Mouse (Mus musculus): ENCODE measurements at regions not wholly inside any gene's neighbourhood (a gene's known extent, or its start where the extent isn't known, plus 50 kb on each side); places are given as distances from the start of the nearest gene placed in this dataset.

DNA sequence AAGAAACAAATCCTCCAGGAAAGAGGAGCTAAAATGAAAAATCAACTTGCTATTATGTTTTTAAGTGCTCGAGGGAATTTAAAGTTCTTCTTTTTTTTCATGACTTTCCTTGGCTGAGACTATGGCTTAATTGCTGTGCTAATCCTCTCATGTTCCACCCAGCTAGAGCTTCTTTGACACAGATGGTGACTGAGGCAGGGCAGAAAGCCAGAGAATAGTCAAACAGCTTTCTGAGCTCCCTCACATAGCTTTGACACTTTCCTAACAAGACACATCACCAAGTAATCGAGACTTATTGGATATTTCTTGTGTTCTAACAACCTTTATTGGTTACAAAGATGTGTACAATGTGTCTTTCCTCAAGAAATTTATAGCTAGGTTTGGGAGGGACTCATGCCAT is 1033.0 kb downstream of the Gsdmc2 start:
- no peak for DNase-seq (ENCODE audit: low spot score)
- 52% methylated on average over 2 of the region's 2 CpGs for whole genome bisulfite sequencing

GRCm38 (mm10) chr15:62809320-62809719 is 1035.7 kb downstream of the Gsdmc2 start:
- 53% methylated on average over 3 of the region's 3 CpGs for WGBS
- no peak for ATAC-seq (replicated peaks; ENCODE audit: low FRiP score, low read depth)
- H3K4me3 ChIP-seq (replicated peaks; ENCODE audit: low read depth, low read length), result no peak overlapping the region
- no peaks in the 10 kb centered on the region for H3K27me3 ChIP-seq (ENCODE audit: insufficient read depth, low read length)
- H3K36me3 ChIP-seq (ENCODE audit: insufficient read depth, low read length), result no peaks in the 10 kb centered on the region
- peak; percentile 63 for DNase-seq (ENCODE audit: low spot score)
- H3K9ac ChIP-seq (ENCODE audit: low read depth, low read length), result no peak overlapping the region
- H3K27ac ChIP-seq, result no peak overlapping the region
- H3K4me2 ChIP-seq (ENCODE audit: low read length), result no peak overlapping the region
- H3K9me3 ChIP-seq (replicated peaks; ENCODE audit: low read length), result no peaks in the 10 kb centered on the region
- TF ChIP-seq CTCF (IDR thresholded peaks at IDR 0.05; ENCODE audit: low read depth), result no peak
- H3K4me1 ChIP-seq (replicated peaks; ENCODE audit: insufficient read depth, low read length), result 0 out of 2 replicates have a peak, but pooled peaks cover 3% of the 10 kb centered on the region

More for the DNA sequence above, 1033.0 kb downstream of the Gsdmc2 start:
- H3K27ac ChIP-seq, result no peak overlapping the region
- no peak overlapping the region for H3K9ac ChIP-seq (ENCODE audit: low read depth, low read length)
- no peak for TF ChIP-seq CTCF (IDR thresholded peaks at IDR 0.05; ENCODE audit: low read depth)
- no peaks in the 10 kb centered on the region for H3K9me3 ChIP-seq (replicated peaks; ENCODE audit: low read length)
- no peak overlapping the region for H3K4me2 ChIP-seq (ENCODE audit: low read length)
- H3K4me1 ChIP-seq (replicated peaks; ENCODE audit: insufficient read depth, low read length), result 0 out of 2 replicates have a peak, but pooled peaks cover 3% of the 10 kb centered on the region
- no peaks in the 10 kb centered on the region for H3K36me3 ChIP-seq (ENCODE audit: insufficient read depth, low read length)
- ATAC-seq (replicated peaks; ENCODE audit: low FRiP score, low read depth), result no peak
- H3K4me3 ChIP-seq (replicated peaks; ENCODE audit: low read depth, low read length), result no peak overlapping the region
- no peaks in the 10 kb centered on the region for H3K27me3 ChIP-seq (ENCODE audit: insufficient read depth, low read length)

- no peak overlapping the region for H3K27ac ChIP-seq
- no peaks in the 10 kb centered on the region for H3K9me3 ChIP-seq (replicated peaks; ENCODE audit: low read length)
- no peak overlapping the region for H3K9ac ChIP-seq (ENCODE audit: low read depth, low read length)
- no peak overlapping the region for H3K4me2 ChIP-seq (ENCODE audit: low read length)
- no peak for TF ChIP-seq CTCF (IDR thresholded peaks at IDR 0.05; ENCODE audit: low read depth)
- H3K4me1 ChIP-seq (replicated peaks; ENCODE audit: insufficient read depth, low read length), result 0 out of 2 replicates have a peak, but pooled peaks cover 3% of the 10 kb centered on the region
- DNase-seq (ENCODE audit: low spot score) (no peak), ATAC-seq (replicated peaks; ENCODE audit: low FRiP score, low read depth) (no peak)
- H3K4me3 ChIP-seq (replicated peaks; ENCODE audit: low read depth, low read length), result no peak overlapping the region
- no peaks in the 10 kb centered on the region for H3K36me3 ChIP-seq (ENCODE audit: insufficient read depth, low read length)
- no peaks in the 10 kb centered on the region for H3K27me3 ChIP-seq (ENCODE audit: insufficient read depth, low read length)
- WGBS, result 81% methylated on average over 4 of the region's 4 CpGs
Observed at GRCm38 (mm10) chr15:62808087-62808808, 1036.7 kb downstream of the Gsdmc2 start.

DNA sequence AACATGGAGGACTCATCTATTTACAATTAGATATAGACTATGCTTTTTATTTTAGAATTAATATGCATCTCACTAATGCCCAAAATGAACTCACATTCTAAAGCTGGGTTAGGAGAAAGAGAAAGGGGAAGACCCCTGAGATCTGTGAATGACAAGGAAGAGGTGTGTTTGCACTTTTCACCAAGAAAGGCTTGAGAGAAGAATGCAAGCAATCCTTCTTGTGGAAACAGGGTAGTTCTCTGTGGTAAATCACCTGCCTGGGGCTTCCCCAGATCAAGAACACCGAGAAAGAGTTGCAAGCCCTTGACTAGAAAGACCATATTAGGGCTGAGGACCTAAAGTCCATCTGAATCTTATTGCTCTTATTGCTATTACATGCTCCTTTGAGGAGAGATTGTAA is 1037.6 kb downstream of the Gsdmc2 start:
- DNase-seq (ENCODE audit: low spot score) (no peak), ATAC-seq (replicated peaks; ENCODE audit: low FRiP score, low read depth) (no peak)
- no peaks in the 10 kb centered on the region for H3K9me3 ChIP-seq (replicated peaks; ENCODE audit: low read length)
- H3K4me2 ChIP-seq (ENCODE audit: low read length), result no peak overlapping the region
- no peak for TF ChIP-seq CTCF (IDR thresholded peaks at IDR 0.05; ENCODE audit: low read depth)
- WGBS, result 81% methylated on average over 1 of the region's 1 CpGs
- H3K4me3 ChIP-seq (replicated peaks; ENCODE audit: low read depth, low read length), result no peak overlapping the region
- H3K27me3 ChIP-seq (ENCODE audit: insufficient read depth, low read length), result no peaks in the 10 kb centered on the region
- 0 out of 2 replicates have a peak, but pooled peaks cover 3% of the 10 kb centered on the region for H3K4me1 ChIP-seq (replicated peaks; ENCODE audit: insufficient read depth, low read length)
- H3K9ac ChIP-seq (ENCODE audit: low read depth, low read length), result no peak overlapping the region
- H3K36me3 ChIP-seq (ENCODE audit: insufficient read depth, low read length), result no peaks in the 10 kb centered on the region
- H3K27ac ChIP-seq, result no peak overlapping the region

DNA sequence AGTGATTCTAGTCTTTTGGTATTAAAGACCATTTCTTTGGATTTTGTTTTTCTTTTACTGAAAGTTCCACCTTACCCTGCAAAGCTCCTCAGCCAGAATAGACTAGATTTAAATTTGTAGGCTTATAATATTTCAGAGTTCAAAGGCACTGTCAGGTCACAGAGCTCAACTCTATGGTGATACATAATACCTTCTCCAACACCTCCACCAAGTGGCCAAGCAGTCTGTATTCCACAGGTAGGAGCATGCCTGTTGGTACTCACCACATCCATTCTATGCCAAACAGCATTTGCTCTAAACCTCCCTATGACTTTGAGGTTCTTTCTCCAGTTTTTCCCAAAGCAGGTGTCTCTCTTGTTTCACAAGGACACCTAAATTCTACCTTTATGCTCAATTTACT is 1042.2 kb downstream of the Gsdmc2 start:
- no peak overlapping the region for H3K4me2 ChIP-seq (ENCODE audit: low read length)
- no peak for DNase-seq (ENCODE audit: low spot score)
- no peaks in the 10 kb centered on the region for H3K27me3 ChIP-seq (ENCODE audit: insufficient read depth, low read length)
- no peaks in the 10 kb centered on the region for H3K36me3 ChIP-seq (ENCODE audit: insufficient read depth, low read length)
- no peak overlapping the region for H3K9ac ChIP-seq (ENCODE audit: low read depth, low read length)
- no peaks in the 10 kb centered on the region for H3K9me3 ChIP-seq (replicated peaks; ENCODE audit: low read length)
- TF ChIP-seq CTCF (IDR thresholded peaks at IDR 0.05; ENCODE audit: low read depth), result peak; percentile 65
- no peak for ATAC-seq (replicated peaks; ENCODE audit: low FRiP score, low read depth)
- no peak overlapping the region for H3K27ac ChIP-seq
- no peak overlapping the region for H3K4me3 ChIP-seq (replicated peaks; ENCODE audit: low read depth, low read length)
- no peaks in the 10 kb centered on the region for H3K4me1 ChIP-seq (replicated peaks; ENCODE audit: insufficient read depth, low read length)

- Histone ChIP-seq H3K9me3 (replicated peaks; ENCODE audit: low read length) (no peaks in the 10 kb centered on the region), H3K27me3 (ENCODE audit: insufficient read depth, low read length) (no peaks in the 10 kb centered on the region), H3K4me3 (replicated peaks; ENCODE audit: low read depth, low read length) (no peak overlapping the region), H3K36me3 (ENCODE audit: insufficient read depth, low read length) (no peaks in the 10 kb centered on the region), H3K9ac (ENCODE audit: low read depth, low read length) (no peak overlapping the region), H3K27ac (no peak overlapping the region), H3K4me1 (replicated peaks; ENCODE audit: insufficient read depth, low read length) (no peaks in the 10 kb centered on the region), H3K4me2 (ENCODE audit: low read length) (no peak overlapping the region)
- DNase-seq (ENCODE audit: low spot score) (no peak), ATAC-seq (replicated peaks; ENCODE audit: low FRiP score, low read depth) (no peak)
- no peak for TF ChIP-seq CTCF (IDR thresholded peaks at IDR 0.05; ENCODE audit: low read depth)
- 70% methylated on average over 4 of the region's 4 CpGs for WGBS
Observed at GRCm38 (mm10) chr15:62798731-62799130, 1046.2 kb downstream of the Gsdmc2 start.

- DNase-seq (ENCODE audit: low spot score), result no peak
- Histone ChIP-seq H3K27me3 (ENCODE audit: insufficient read depth, low read length) (no peaks in the 10 kb centered on the region), H3K4me2 (ENCODE audit: low read length) (no peak overlapping the region), H3K4me1 (replicated peaks; ENCODE audit: insufficient read depth, low read length) (no peaks in the 10 kb centered on the region), H3K9me3 (replicated peaks; ENCODE audit: low read length) (no peaks in the 10 kb centered on the region), H3K27ac (no peak overlapping the region), H3K36me3 (ENCODE audit: insufficient read depth, low read length) (no peaks in the 10 kb centered on the region), H3K9ac (ENCODE audit: low read depth, low read length) (no peak overlapping the region), H3K4me3 (replicated peaks; ENCODE audit: low read depth, low read length) (no peak overlapping the region)
- no peak for TF ChIP-seq CTCF (IDR thresholded peaks at IDR 0.05; ENCODE audit: low read depth)
- 94% methylated on average over 5 of the region's 5 CpGs for WGBS
- ATAC-seq (replicated peaks; ENCODE audit: low FRiP score, low read depth), result no peak
Observed at GRCm38 (mm10) chr15:62793569-62793968, 1051.4 kb downstream of the Gsdmc2 start.
